Comparison of ENCODE assay signal across 17 mouse cellular contexts in genomic region chr9:84472696-84473095, GRCm38 (mm10).
DNase-seq lines count a peak whose midpoint lies in the region; ATAC-seq lines count a peak whose summit lies in the region.
"Had no signal": no experiment of that assay in that cellular context is flagged by ENCODE, and none has a peak within 500 bp of the region (broad histone marks: within the 10 kb centered on the region; RNA-seq: fewer than 3 reads in every experiment).

No protein-coding gene starts in this region.

- H3K9me3 ChIP-seq in midbrain, embryonic 14.5 days (ENCODE audit: control insufficient read depth, low read length): no peaks in the 10 kb centered on the region
- H3K9me3 ChIP-seq: embryonic facial prominence, embryonic 15.5 days; liver, embryonic 12.5 days; midbrain, embryonic 10.5 days had no signal

- no peak overlapping the region for H3K4me3 ChIP-seq in midbrain, embryonic 14.5 days (replicated peaks; ENCODE audit: low read depth, low read length)
- H3K4me3 ChIP-seq: embryonic facial prominence, embryonic 15.5 days; liver, embryonic 12.5 days; midbrain, embryonic 10.5 days; myocyte had no signal

- no peak overlapping the region for H3K4me2 ChIP-seq in midbrain, embryonic 14.5 days (ENCODE audit: low read length)
- H3K4me2 ChIP-seq: embryonic facial prominence, embryonic 15.5 days; liver, embryonic 12.5 days had no signal

- ATAC-seq in midbrain, embryonic 14.5 days (ENCODE audit: low FRiP score, low TSS enrichment): no peak
- ATAC-seq: hindbrain, embryonic 16.5 days; liver, embryonic 12.5 days had no signal

- 82% methylated on average over 4 of the region's 4 CpGs for WGBS in midbrain, embryonic 14.5 days

- no peak overlapping the region for H3K27ac ChIP-seq in midbrain, embryonic 14.5 days (replicated peaks; ENCODE audit: low read depth, low read length)
- H3K27ac ChIP-seq: embryonic facial prominence, embryonic 15.5 days; kidney, postnatal 0 days; liver, embryonic 12.5 days; midbrain, embryonic 10.5 days had no signal

- H3K36me3 ChIP-seq in midbrain, embryonic 14.5 days (ENCODE audit: control insufficient read depth, insufficient read depth, low read length): no peaks in the 10 kb centered on the region
- H3K36me3 ChIP-seq: embryonic facial prominence, embryonic 15.5 days; liver, embryonic 12.5 days; midbrain, embryonic 10.5 days had no signal

- peak; percentile 59 for DNase-seq in kidney, adult 11 months
- DNase-seq in kidney, postnatal 4 days: no peak
- DNase-seq in lung, postnatal 36 days: peak; percentile 19
- no peak for DNase-seq in lung, postnatal 4 days
- DNase-seq in gastrocnemius, postnatal 25 days: peak; percentile 54
- DNase-seq in skeletal muscle tissue, adult 2 months (ENCODE audit: low read depth, low spot score): peak; percentile 84
- no peak for DNase-seq in midbrain, embryonic 14.5 days
- DNase-seq in thymus, postnatal 4 days: no peak
- DNase-seq: adrenal gland, adult 8-10 months; cerebellum, adult 2 months; layer of hippocampus, postnatal 36 days had no signal

- no peaks in the 10 kb centered on the region for H3K4me1 ChIP-seq in midbrain, embryonic 14.5 days (ENCODE audit: control insufficient read depth, insufficient read depth, low read length)
- H3K4me1 ChIP-seq: embryonic facial prominence, embryonic 15.5 days; liver, embryonic 12.5 days; midbrain, embryonic 10.5 days had no signal

- H3K27me3 ChIP-seq in midbrain, embryonic 14.5 days (ENCODE audit: control insufficient read depth, insufficient read depth, low read length): no peaks in the 10 kb centered on the region
- H3K27me3 ChIP-seq: embryonic facial prominence, embryonic 15.5 days; liver, embryonic 12.5 days had no signal

- H3K9ac ChIP-seq in midbrain, embryonic 14.5 days (replicated peaks; ENCODE audit: low read length): no peak overlapping the region
- H3K9ac ChIP-seq: embryonic facial prominence, embryonic 15.5 days; liver, embryonic 12.5 days had no signal

Comparison
In these comparisons a context has a peak if more than half of its experiments do, and no peak if none do; other contexts are left out.
1. DNase-seq: peak in kidney, adult 11 months (single experiment), lung, postnatal 36 days (single experiment), gastrocnemius, postnatal 25 days (single experiment) and skeletal muscle tissue, adult 2 months (single experiment); none in kidney, postnatal 4 days (0 of 2), lung, postnatal 4 days (0 of 2), midbrain, embryonic 14.5 days (single experiment) and thymus, postnatal 4 days (single experiment).